Mouse (Mus musculus) brown adipose tissue, adult 24 weeks (tissue): ENCODE measurements around the gene Plcl1. TPM values are rescaled to one million over a fixed set of nuclear protein-coding genes. Genes with fewer than 3 reads are reported as not detected.

Experiments
- H3K27ac ChIP-seq: fragments of 200-500 bp; replicated peaks from 2 replicates; pipeline ENCODE4 v1.5.1; 2012; ENCODE audit warnings: low read depth, mild to moderate bottlenecking, low read length
- H3K4me1 ChIP-seq: fragments of 200-500 bp; 2 replicates; pipeline ENCODE4 v1.6.1; 2012; ENCODE audit warnings: low read length, mixed read lengths; ENCODE audit not compliant: control insufficient read depth, insufficient read depth, insufficient read length
- H3K4me3 ChIP-seq: fragments of 200-500 bp; 2 replicates; pipeline ENCODE4 v1.5.1; 2012; ENCODE audit warnings: low read depth, mild to moderate bottlenecking, low read length, moderate library complexity; ENCODE audit not compliant: insufficient read depth
- polyA plus RNA-seq: library from polyadenylated mRNA; stranded (reverse); fragments of >200 nt; gene quantifications from 2 replicates; pipeline ENCODE4 v1.2.4, GENCODE M21; 2012; ENCODE audit not compliant: missing spikeins, insufficient read depth, insufficient read length

Plcl1 gene
- polyA plus RNA-seq, 1 experiment: 1.2 TPM

DNA sequence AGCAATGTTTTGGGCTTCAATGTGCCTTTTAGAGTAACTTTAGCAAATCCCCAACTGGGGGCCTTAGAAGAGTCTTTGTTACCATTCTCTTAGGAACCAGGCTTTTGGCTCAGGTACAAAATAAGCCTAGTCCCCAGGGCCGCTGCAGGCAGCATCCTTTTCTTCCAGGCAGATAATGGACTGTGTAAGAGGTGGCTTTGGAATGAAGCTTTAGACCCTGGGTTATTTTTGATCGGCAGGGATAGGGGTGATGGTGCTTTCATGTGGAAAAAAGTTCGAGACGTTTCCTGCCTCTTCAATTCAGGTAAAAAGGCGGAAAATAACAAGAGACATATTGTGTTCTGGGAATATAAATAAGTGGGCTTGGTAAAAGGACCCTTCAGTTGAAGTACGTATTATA lies 182.4 kb downstream of the Plcl1 start:
- Histone ChIP-seq H3K4me3 (no peak overlapping the region), H3K4me1 (no peaks in the 10 kb centered on the region), H3K27ac (no peak overlapping the region)

DNA sequence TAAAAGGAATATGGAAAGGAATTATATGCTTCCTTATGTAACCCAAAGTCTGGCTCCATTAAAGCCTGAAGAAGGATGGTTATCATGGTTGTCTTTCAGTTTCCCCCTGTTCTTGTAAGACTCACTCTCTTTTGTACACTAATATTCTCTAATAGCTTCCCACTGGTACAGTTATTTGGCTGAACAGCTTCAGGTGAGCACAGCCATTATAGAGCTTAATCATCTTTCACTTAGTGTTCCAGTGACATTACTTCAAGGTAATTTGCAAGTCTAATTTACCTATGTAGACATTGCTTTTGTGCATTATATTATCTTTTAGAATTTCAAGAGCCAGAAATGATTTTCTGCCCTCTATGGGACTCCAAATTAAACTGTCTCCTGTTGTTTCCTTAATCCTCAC lies 184.3 kb downstream of the Plcl1 start:
- Histone ChIP-seq H3K27ac (no peak overlapping the region), H3K4me1 (no peaks in the 10 kb centered on the region), H3K4me3 (no peak overlapping the region)

DNA sequence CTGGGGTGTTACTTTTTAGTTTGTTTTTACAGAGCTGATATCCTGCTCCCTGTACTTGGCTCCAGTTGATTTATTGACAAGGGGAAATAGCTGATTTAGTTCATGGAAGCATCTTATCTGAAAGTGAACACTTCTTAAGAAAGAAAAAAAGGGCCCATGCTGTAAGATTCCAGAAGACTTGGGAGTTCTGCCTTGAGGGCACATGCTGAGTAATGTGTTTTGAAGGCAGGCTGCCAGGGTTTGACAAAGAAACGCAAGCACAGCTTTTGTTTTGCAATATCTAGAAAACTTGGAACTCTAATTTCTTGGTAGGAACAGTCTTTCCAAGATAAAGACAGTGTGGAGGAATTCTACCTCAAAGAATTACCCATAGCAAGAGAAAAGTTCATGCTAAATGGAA lies 194.8 kb downstream of the Plcl1 start:
- Histone ChIP-seq H3K27ac (no peak overlapping the region), H3K4me1 (no peaks in the 10 kb centered on the region), H3K4me3 (no peak overlapping the region)

DNA sequence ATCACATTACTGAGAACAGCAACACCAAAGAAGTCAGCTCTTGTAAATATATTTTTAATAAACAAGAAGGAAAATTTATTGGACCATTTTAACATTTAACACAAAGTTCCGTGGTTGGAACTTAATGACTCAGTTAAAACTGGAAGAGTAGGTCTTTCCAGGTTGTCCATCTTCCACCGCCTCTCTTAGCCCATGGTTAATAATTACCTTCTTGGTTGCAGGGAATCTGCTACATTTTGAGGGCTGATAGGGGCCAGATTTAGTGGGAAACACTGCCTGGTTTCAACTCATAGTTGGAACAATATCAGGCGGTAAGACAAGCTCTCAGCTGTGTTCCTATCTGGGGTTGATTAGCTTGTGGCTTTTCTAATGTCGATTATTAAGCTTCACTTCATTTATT lies 198.9 kb downstream of the Plcl1 start:
- no peak overlapping the region for H3K4me3 ChIP-seq
- H3K4me1 ChIP-seq: no peaks in the 10 kb centered on the region
- H3K27ac ChIP-seq: no peak overlapping the region

DNA sequence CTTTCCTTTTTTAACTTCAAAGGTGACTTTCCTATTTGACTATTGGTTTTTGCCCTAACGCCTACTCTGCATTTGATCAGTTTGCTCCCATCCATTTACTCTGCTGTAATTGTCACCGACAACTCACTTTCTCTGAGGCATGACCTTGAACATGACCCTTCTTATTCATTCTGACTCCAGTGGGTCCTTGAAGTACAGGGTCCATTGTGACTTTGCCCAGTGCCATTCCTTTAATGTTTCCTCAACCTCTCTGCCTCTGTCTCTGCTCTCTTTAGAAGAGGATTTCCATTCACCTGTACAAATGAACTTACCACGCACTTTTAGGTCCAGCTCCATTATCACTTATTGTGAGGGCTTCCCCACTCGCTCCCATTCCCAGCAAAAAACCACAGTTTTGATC lies 199.7 kb downstream of the Plcl1 start:
- Histone ChIP-seq H3K4me1 (no peaks in the 10 kb centered on the region), H3K4me3 (no peak overlapping the region), H3K27ac (no peak overlapping the region)

DNA sequence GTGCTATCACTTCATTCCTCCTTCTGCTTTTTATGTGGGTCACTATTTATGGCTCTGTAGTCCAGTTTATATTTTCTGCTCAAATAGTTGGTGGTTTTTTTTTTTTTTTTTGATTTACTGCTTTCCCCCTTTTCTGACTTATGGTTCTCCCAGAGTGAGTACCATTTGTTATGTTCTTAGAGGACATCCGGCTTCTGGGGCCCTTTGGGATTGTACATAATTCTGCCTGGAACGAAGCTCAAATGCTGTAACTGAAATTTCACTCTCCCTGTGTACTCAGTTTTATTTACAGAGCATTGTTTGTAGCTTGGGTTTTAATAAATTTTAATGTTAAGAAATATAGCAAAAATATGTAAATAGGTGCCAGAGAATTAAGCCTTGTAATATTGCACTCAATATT lies 200.2 kb downstream of the Plcl1 start:
- Histone ChIP-seq H3K4me3 (no peak overlapping the region), H3K27ac (no peak overlapping the region), H3K4me1 (no peaks in the 10 kb centered on the region)

DNA sequence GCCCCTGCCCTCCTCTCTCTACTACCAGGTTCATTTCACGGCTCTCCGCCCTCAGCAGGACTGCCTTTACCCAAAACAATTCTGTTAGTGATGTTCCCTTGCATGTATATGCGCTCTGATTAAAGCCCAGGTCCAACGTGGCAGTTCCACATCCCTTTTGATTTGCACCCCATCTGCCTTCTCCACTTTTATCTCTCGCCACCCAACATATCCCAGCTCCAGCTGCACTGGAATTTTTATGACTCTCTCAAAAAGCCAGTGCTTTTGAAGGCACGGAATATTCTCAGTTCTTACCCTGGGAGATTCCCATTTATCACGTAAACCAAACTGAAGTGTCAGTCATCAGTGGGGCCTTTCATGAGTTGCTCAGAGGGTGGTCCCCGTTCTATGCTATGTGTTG lies 200.7 kb downstream of the Plcl1 start:
- no peaks in the 10 kb centered on the region for H3K4me1 ChIP-seq
- no peak overlapping the region for H3K27ac ChIP-seq
- H3K4me3 ChIP-seq: no peak overlapping the region

DNA sequence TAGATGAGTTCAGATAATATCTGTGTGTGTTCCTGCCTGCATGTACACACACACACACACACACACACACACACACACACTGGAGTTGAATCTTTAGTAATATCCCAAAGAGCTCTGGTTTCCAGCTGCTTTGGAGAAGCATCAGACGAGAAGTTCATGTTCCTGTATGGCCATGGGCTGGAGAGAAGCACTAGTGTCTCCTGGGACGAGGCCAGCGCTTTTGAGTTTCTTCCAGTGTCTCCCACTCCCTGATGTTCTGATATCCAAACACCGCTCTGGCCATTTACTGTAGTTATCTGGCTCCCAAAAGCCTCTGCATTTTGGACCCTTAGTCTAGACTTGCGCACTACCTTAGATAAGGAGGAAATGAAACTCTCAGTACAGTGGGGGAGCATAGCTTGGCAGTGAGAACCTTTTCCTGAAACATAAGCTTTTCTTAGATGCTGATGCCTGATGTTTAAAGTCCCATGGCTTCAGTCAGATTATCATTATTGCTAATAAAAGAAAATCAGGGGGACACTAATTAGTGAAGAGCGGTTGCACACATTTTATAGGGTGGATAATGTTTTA lies 207.1 kb downstream of the Plcl1 start:
- Histone ChIP-seq H3K4me3 (no peak overlapping the region), H3K27ac (no peak overlapping the region), H3K4me1 (no peaks in the 10 kb centered on the region)

DNA sequence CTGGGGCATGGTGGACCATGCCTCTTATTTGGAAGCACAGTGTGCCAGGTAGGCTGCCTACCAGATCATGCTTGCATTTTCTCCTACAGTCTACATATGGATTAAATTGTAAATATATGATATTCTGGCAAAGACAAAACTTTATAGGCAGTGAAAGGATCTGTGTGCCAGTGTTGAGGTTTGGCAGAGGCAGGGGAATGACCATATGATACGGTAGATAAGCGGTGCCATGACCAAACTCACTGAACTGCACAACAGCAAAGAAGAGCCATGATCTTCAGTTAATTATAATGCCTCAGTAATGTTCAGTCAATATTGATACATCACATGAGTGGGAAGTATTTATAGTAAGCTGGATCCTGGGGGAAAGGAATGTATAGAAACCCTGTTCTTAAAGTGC lies 212.1 kb downstream of the Plcl1 start:
- Histone ChIP-seq H3K4me1 (no peaks in the 10 kb centered on the region), H3K27ac (no peak overlapping the region), H3K4me3 (no peak overlapping the region)

DNA sequence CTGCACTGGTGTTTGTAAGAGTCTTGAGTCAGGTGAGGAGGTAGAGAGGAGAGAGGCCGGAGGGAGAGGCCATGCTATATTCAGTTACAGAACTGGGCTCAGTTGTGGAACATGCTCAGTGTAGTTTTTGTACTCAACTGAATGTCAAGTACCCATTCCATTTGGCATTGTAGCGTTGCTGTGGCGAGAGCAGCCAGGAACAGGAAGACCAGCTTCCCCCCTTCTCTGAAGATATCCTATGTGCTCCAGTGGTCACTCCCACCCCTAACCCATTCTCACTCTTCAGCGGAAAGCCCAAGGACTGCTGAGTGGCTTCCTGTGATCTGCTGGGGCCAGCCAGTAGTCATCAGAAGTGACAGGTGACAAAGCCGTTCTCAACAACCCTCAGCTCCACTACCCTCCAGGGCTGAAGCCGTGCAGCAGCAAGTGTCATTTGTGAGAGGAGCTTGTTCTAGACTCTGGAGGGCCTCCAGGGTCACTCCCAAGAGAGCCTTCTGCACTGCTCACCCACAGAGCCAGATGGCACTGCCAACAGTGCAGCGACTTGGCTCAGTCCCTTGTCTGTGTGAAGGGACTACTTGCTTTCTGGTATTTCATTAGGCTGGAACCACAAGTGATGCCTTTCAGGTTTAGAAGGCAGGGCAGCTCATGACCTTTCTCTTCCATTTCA lies 213.0 kb downstream of the Plcl1 start:
- no peak overlapping the region for H3K27ac ChIP-seq

DNA sequence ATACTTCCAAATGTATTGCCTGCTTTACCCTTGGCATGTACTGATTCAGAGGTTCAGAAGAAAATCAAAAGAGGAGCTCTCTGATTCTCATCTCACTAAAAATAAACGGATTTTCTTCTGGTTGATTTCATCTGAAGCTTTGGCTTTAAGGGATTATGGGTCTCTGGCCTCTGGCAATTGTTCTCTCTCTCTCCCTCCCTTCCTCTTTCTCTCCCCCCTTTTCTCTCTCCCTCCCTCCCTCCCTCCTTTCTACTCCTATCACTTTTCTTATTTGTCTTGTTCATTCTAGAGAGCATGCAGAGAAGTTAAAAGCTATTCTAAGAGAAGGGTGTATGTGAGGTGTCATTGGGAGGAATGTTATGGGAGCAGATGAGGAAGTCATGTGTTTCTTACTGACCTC lies 225.8 kb downstream of the Plcl1 start:
- Histone ChIP-seq H3K27ac (no peak overlapping the region), H3K4me1 (no peaks in the 10 kb centered on the region), H3K4me3 (no peak overlapping the region)

More for the DNA sequence above, 213.0 kb downstream of the Plcl1 start:
- no peak overlapping the region for H3K4me3 ChIP-seq
- H3K4me1 ChIP-seq: no peaks in the 10 kb centered on the region

DNA sequence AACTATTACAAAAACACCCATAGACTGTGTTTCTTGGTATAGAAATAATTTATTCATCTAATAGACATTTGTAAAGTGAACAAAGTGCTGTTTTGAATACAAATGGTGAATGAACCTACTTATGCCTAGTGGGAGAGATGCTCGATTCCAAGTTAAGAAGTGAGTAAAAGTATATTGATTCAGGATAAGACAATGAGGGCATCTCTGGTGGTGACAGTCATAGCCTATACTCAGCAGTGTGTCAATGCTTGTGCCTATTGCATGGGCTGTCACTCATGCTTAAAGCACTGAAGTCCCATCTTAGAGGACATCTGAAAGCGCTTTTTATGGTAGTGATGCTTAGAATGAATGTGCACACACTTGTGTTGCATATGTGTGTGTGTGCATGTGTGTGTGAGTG lies 226.3 kb downstream of the Plcl1 start:
- Histone ChIP-seq H3K4me3 (no peak overlapping the region), H3K27ac (no peak overlapping the region), H3K4me1 (no peaks in the 10 kb centered on the region)

DNA sequence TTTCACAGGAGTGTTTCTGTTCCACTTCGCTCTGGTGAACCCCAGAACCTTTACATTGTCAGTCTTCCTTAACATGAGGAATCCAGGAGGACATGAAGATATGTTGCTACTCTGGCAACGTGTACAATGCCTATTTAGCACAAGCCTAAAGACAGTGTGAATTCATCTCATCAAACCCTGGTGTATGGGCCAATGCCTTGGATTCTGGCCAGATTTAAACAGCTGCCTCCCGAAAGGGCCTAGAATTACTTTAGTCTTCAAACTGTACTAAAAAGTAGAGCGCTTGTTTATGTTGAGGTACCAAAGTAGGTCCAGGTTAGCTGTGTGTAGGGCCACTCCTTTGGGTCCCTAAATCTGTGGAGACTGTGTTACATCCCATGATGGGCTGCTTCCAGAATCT lies 227.6 kb downstream of the Plcl1 start:
- Histone ChIP-seq H3K27ac (no peak overlapping the region), H3K4me1 (no peaks in the 10 kb centered on the region), H3K4me3 (no peak overlapping the region)

DNA sequence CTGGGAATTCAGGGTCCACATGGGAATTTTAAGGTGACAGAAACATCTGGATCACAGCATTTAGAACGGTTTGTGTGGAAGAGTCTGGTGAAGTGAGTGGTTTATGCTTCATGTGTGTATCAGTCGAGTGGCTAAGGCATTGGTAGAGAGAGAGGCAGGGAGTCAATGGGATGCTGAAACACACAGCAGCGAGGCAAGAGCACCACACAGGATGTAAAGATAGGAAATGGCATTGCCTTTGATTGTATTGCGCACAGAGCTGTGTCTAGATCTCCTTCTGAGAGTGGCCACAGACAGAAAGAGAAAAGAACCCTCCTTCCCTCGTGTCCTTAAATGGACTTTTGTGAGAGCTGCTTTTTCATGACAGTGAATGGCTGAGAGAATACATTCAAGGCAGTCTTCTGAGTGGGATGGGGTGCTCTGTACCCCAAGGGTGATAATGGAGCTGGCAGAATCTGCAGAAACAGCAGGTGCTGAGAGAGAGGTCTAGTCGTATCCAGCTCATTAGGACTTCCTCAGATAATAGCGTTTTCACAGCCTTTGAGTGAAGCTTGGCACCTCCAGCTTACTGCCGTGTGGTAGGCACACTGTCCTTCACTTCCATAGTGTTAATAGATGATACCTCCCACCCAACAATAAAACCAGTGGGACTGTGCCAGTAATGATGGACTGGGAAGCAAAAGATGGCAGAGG lies 253.9 kb downstream of the Plcl1 start:
- H3K27ac ChIP-seq: no peak overlapping the region
- 0 out of 2 replicates have a peak, but pooled peaks cover 1% of the 10 kb centered on the region for H3K4me1 ChIP-seq
- H3K4me3 ChIP-seq: no peak overlapping the region

DNA sequence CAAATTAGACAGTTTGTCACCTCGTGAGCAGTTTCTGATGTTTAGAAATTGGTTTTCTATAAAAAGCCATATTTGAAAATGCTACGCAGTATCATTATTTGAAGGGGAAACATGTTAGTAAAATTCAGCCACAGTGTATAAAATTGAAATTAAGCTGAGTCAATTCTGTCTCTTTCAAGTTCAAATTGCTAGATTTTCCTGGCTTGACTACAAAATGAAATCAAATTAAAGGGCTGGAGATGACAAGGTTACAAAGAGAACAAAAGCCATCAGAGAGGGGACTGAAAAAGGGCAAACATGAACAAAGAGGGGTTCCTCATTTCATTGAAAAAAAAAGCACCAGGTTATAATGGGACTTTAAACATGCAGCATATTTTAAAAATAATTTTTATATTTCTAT lies 255.7 kb downstream of the Plcl1 start:
- Histone ChIP-seq H3K4me3 (no peak overlapping the region), H3K4me1 (peaks cover 6% of the 10 kb centered on the region; the same call in 1 of the 2 replicates), H3K27ac (no peak overlapping the region)
